Mouse (Mus musculus): Measurements from ENCODE around the gene Tigar. TPM values are rescaled to one million over a fixed set of nuclear protein-coding genes. Genes with fewer than 3 reads are reported as not detected.

Gene Tigar
- polyA plus RNA-seq, 1 experiment from 2014 or later = 8.3 TPM

DNA sequence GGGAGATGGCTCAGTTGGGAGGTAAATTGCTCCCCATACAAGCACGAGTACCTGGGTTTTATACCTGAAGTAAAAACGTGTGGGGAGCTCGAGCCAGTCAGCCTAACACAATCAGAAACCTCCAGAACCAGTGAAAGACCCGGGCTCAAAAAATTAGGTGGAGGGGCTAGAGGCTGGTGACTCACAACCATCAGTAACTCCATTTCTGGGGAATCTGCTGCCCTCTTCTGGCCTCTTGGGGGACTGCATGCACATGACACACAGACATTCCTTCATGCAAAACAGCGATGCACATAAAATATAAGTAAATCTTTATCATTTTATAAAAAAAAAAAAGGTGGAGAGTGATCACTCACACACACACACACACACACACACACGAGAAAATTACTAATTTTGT lies 4.2 kb downstream of the Tigar start:
- peaks cover 12% of the 10 kb centered on the region; the same call in 1 of the 2 replicates for H3K36me3 ChIP-seq
- H3K9ac ChIP-seq = no peak overlapping the region
- no peak overlapping the region for H3K4me3 ChIP-seq
- no peaks in the 10 kb centered on the region for H3K9me3 ChIP-seq
- no peak for ATAC-seq (ENCODE audit: low FRiP score, low read depth)
- H3K4me2 ChIP-seq (replicated peaks) = no peak overlapping the region
- 69% methylated on average over 6 of the region's 6 CpGs for WGBS
- no peak overlapping the region for H3K27ac ChIP-seq
- H3K27me3 ChIP-seq (replicated peaks) = no peaks in the 10 kb centered on the region
- peaks cover 8% of the 10 kb centered on the region; the same call in 1 of the 2 replicates for H3K4me1 ChIP-seq

DNA sequence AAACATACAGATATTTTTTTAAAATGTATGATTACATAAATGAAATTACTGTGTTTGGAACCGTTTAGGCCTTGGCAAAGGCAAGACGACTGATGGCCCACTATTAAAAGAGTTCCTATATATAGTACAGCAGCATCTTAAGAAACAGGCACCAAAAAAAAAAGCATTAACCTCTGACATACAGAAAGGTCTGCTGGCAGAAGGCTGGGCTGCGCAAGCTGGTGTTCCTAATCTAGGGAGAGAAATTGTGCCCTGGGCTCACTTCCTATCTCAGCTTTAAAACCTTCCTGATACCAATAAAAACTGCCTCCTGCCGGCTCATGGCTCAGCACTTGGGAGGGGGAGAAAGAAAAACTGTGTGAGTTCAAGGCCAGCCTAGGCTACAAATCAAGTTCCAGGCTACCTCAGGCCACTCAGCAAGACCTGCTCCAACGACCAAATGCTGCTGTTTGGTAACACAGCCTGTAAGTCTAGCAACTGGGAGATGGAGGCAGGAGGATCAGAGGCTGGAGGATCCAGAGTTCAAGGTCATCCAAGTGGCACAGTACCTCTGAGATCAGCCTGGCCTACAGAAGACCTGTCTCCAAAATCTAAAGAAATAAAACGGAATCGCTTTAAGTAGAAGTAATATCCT lies 4.8 kb downstream of the Tigar start:
- Histone ChIP-seq H3K27ac (no peak overlapping the region), H3K4me2 (replicated peaks) (no peak overlapping the region), H3K4me1 (peaks cover 8% of the 10 kb centered on the region; the same call in 1 of the 2 replicates), H3K9me3 (no peaks in the 10 kb centered on the region), H3K4me3 (no peak overlapping the region), H3K36me3 (peaks cover 12% of the 10 kb centered on the region; the same call in 1 of the 2 replicates), H3K9ac (no peak overlapping the region), H3K27me3 (replicated peaks) (no peaks in the 10 kb centered on the region)
- ATAC-seq (ENCODE audit: low FRiP score, low read depth) = no peak
- 90% methylated on average over 7 of the region's 7 CpGs for WGBS

DNA sequence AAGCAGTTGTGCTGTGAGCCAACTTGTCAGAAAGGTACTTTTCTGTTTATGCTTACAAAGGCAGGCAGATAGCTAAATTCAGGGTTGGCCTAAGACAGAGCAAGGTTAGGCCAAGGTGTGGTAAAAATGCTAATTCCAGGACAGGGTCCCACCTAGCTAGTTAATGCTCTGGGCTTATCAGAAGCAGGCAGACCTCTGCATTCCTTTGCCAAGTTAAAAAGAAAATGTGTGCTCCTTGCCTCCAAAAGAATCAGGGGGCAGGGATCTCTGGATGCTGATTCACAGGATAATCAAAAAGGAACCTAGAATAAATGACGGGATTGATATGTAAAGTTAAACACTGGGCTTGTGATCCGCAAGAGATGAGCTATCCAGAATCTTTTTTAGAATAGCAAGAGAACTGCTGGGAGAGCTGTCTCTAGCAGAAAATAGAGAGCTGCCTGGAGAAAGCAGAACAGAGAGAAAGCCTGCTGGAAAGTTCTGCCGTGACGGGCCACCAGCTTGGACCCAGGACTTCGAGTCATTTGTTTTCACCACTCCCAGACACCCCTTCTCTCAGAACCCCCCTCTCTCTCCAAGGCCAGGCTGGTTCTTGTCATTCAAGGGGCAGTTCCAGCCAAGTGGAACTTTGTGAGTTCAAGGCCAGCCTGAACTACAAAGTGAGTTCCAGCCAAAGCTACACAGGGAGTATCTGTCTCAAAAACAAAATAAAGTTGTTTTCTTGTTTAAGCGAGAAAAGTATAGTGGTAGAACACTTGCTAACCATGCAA lies 5.7 kb downstream of the Tigar start:
- Histone ChIP-seq H3K4me2 (replicated peaks) (no peak overlapping the region), H3K4me1 (peaks cover 6% of the 10 kb centered on the region; the same call in 1 of the 2 replicates), H3K9me3 (no peaks in the 10 kb centered on the region), H3K27ac (no peak overlapping the region), H3K4me3 (no peak overlapping the region), H3K27me3 (replicated peaks) (no peaks in the 10 kb centered on the region), H3K36me3 (peaks cover 12% of the 10 kb centered on the region; the same call in 1 of the 2 replicates), H3K9ac (no peak overlapping the region)
- no peak for ATAC-seq (ENCODE audit: low FRiP score, low read depth)
- WGBS = 93% methylated on average over 6 of the region's 6 CpGs

DNA sequence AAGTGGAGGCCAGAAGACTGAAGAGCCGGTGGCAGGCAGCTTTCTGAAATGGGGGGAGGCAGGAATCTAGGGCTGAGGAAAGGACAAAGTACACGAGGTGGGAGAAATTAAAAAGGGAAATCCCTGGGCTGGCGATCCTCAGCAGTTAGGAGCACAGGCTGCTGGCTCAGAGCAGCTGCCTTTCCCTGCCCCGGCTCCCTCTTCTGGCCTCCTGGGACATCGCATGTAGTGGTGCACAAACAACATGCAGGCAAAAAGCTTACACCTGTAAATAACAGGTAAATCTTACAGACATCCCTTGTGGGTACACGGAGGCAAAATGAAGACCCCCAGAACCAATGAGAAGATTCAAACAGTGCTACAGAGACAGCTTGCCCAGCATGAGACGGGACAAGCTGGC lies 14.8 kb downstream of the Tigar start:
- H3K4me3 ChIP-seq = no peak overlapping the region
- H3K9me3 ChIP-seq = no peaks in the 10 kb centered on the region
- no peak overlapping the region for H3K4me2 ChIP-seq (replicated peaks)
- ATAC-seq (ENCODE audit: low FRiP score, low read depth) = no peak
- H3K36me3 ChIP-seq = peaks cover 26% of the 10 kb centered on the region
- no peak overlapping the region for H3K9ac ChIP-seq
- 68% methylated on average over 7 of the region's 7 CpGs for WGBS
- H3K27ac ChIP-seq = no peak overlapping the region
- no peaks in the 10 kb centered on the region for H3K27me3 ChIP-seq (replicated peaks)
- H3K4me1 ChIP-seq = no peaks in the 10 kb centered on the region

DNA sequence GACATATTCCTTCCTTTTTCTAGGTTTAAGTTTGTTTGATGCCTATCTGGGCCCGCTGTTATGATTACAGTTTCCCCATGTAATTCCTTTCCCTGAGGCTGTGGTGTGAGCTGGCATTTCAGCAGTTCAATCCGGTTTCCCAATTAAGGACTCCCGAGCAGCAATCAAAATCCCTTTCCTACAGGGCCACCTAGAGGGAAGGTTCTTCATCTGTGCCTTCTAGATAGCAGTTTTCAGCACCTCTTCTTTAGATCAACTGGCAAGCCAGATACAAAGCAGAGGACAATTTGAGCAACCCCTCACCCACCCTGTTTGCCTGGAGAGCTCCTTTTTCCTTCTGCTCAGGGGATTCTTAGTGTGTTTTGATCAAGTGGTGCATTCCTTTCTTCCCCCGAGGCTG lies 22.6 kb downstream of the Tigar start:
- ATAC-seq (ENCODE audit: low FRiP score, low read depth) = no peak
- no peak overlapping the region for H3K9ac ChIP-seq
- H3K4me3 ChIP-seq = no peak overlapping the region
- H3K36me3 ChIP-seq = peaks cover 44% of the 10 kb centered on the region
- H3K4me2 ChIP-seq (replicated peaks) = no peak overlapping the region
- H3K27ac ChIP-seq = no peak overlapping the region
- peaks cover 1% of the 10 kb centered on the region; the same call in 1 of the 2 replicates for H3K27me3 ChIP-seq (replicated peaks)
- WGBS = 81% methylated on average over 4 of the region's 4 CpGs
- no peaks in the 10 kb centered on the region for H3K9me3 ChIP-seq
- H3K4me1 ChIP-seq = no peaks in the 10 kb centered on the region

DNA sequence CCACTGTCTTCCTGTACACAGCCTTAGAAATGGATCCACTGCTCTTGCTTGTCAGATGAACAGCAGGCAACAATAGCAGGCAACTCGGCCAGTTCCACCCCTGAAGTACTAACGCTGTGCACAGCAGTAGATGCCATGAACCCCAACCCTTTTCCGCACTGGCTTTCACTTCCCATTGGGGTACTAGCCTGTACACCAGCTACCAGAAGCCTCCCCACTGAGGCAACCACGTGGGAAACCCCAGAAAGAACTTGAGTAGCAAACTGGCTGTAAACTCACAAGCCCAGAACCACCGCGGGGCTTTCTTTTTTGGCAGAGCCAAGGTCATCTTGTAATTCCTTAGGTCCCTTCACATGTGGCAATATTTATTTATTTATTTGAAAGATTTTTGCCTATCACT lies 27.5 kb downstream of the Tigar start:
- 0 out of 2 replicates have a peak, but pooled peaks cover 4% of the 10 kb centered on the region for H3K4me1 ChIP-seq
- H3K9me3 ChIP-seq = no peaks in the 10 kb centered on the region
- ATAC-seq (ENCODE audit: low FRiP score, low read depth) = no peak
- no peak overlapping the region for H3K27ac ChIP-seq
- WGBS = 78% methylated on average over 6 of the region's 6 CpGs
- H3K27me3 ChIP-seq (replicated peaks) = peaks cover 11% of the 10 kb centered on the region; the same call in 1 of the 2 replicates
- 0 out of 2 replicates have a peak, but pooled peaks cover 4% of the 10 kb centered on the region for H3K36me3 ChIP-seq
- no peak overlapping the region for H3K4me2 ChIP-seq (replicated peaks)
- no peak overlapping the region for H3K4me3 ChIP-seq
- H3K9ac ChIP-seq = no peak overlapping the region

DNA sequence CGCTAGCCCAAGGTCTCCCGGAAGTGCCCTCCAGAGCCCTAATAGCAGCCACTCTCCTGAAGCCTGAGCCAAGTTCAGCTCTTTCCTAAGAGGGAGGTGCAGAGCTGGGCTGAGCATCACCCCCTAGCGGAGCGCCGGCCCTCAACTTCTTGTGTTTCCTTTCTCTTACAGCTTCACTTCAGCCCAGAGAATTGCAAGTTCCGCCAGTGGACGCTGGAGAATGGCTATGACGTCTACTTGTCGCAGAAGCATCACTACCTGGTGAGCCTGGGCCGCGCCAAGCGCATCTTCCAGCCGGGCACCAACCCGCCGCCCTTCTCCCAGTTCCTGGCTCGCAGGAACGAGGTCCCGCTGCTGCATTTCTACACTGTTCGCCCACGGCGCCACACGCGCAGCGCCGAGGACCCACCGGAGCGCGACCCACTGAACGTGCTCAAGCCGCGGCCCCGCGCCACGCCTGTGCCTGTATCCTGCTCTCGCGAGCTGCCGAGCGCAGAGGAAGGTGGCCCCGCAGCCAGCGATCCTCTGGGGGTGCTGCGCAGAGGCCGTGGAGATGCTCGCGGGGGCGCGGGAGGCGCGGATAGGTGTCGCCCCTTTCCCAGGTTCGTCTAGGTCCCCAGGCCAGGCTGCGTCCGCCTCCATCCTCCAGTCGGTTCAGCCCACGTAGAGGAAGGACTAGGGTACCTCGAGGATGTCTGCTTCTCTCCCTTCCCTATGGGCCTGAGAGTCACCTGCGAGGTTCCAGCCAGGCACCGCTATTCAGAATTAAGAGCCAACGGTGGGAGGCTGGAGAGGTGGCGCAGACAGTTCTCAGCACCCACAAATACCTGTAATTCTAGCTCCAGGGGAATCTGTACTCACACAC lies 29.3 kb downstream of the Tigar start:
- Histone ChIP-seq H3K4me1 (0 out of 2 replicates have a peak, but pooled peaks cover 4% of the 10 kb centered on the region), H3K27me3 (replicated peaks) (peaks cover 11% of the 10 kb centered on the region; the same call in 1 of the 2 replicates), H3K9me3 (no peaks in the 10 kb centered on the region), H3K27ac (peak overlapping the region; percentile 7; the same call in 1 of the 2 replicates), H3K4me3 (peak overlapping the region; percentile 58), H3K36me3 (no peaks in the 10 kb centered on the region), H3K9ac (peak overlapping the region; percentile 69), H3K4me2 (replicated peaks) (peak overlapping the region; percentile 98)
- under 1% methylated on average over 59 of the region's 59 CpGs for WGBS
- peak; percentile 92 for ATAC-seq (ENCODE audit: low FRiP score, low read depth)

DNA sequence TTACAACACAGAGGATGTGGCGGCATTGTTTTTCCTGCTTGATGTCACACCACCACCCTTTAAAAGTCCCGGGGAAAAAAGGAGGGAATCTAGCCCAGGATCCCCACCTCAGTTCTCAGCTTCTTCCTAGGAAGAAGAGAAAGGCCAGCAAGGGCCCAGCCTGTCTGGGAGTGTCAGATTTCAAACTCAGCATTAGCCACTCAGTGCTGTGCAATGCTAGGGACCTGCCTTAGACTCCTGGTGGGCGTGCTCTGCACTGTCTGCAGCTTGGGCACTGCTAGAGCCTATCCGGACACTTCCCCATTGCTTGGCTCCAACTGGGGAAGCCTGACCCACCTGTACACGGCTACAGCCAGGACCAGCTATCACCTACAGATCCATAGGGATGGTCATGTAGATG lies 36.5 kb downstream of the Tigar start, which contains the start of gene Fgf23:
Gene Fgf23 (plus strand): TSS at position 86 of the 400 bp plus-strand sequence.
- no peaks in the 10 kb centered on the region for H3K4me1 ChIP-seq
- ATAC-seq (ENCODE audit: low FRiP score, low read depth) = no peak
- 11% methylated on average over 5 of the region's 5 CpGs for WGBS

DNA sequence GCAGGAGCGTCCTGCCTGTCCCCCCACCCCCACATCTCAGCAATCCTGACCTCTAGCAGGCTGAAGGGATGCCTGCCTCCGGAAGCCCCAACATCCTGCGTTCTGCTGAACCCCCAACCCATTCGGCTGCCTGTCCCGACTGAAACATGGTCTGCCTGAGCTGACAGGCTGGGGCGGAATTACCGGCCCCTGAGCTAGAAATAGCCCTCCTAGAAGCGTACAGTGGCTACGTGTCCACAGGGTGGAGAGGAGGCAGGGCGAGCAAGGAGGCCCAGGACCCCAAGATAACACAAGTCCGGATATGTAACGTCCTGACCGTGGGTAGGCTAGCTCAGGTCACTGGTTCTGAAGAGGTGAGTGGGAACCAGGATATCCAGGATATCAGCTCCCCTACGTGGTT lies 44.5 kb downstream of the Tigar start:
- 0 out of 2 replicates have a peak, but pooled peaks cover 9% of the 10 kb centered on the region for H3K27me3 ChIP-seq (replicated peaks)
- no peak overlapping the region for H3K4me3 ChIP-seq
- no peak overlapping the region for H3K9ac ChIP-seq
- peak overlapping the region; percentile 41 for H3K4me2 ChIP-seq (replicated peaks)
- no peak for ATAC-seq (ENCODE audit: low FRiP score, low read depth)
- H3K9me3 ChIP-seq = no peaks in the 10 kb centered on the region
- H3K4me1 ChIP-seq = peaks cover 4% of the 10 kb centered on the region; the same call in 1 of the 2 replicates
- no peak overlapping the region for H3K27ac ChIP-seq
- H3K36me3 ChIP-seq = no peaks in the 10 kb centered on the region
- WGBS = 9% methylated on average over 14 of the region's 14 CpGs

More for the DNA sequence above, 36.5 kb downstream of the Tigar start, which contains the start of gene Fgf23:
- no peak within 1 kb of the TSS for H3K4me3 ChIP-seq
- no peaks in the 10 kb centered on the region for H3K36me3 ChIP-seq
- no peaks in the 10 kb centered on the region for H3K9me3 ChIP-seq
- no peaks in the 10 kb centered on the region for H3K27me3 ChIP-seq (replicated peaks)
- no peak within 1 kb of the TSS for H3K9ac ChIP-seq
- no peak within 1 kb of the TSS for H3K4me2 ChIP-seq (replicated peaks)
- H3K27ac ChIP-seq = no peak within 1 kb of the TSS

DNA sequence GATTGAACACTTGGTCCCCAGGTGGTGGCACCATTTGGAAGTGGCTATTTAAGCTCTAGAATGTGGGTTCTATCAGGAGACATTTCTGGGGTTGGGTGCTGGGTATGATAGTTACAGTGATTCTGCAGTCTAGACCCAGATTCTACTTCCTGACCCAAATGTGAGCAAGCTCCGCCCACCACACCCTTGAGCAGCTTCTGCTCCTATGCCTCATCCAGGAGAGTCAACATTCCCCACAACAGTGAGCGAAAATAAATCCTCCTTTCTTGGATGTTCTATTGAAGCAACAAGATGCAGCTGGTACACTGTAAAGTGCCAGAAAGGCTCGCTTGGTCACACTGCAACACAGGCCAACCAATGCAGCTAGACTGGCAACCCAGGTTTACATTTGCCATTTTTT lies 45.4 kb downstream of the Tigar start:
- ATAC-seq (ENCODE audit: low FRiP score, low read depth) = no peak

DNA sequence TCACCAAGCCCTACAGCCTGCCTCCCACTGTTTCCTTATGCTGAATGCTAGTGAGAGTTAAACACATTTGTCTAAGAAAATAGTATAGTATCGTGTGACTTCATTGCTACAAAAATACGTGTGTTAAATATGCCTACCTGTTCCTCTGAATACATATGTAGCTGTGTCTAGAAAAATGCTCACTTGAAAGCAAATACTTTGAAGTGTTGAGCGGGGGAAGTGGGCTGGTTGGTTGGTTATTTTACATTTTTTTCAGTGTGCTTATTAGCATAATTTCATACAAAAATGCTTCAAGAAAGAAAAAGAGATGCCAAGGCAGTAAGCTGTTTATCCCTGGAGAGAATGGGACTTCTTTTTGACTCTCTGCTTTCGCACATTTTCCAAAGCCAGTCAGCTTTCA lies 49.4 kb downstream of the Tigar start:
- H3K36me3 ChIP-seq = no peaks in the 10 kb centered on the region
- no peaks in the 10 kb centered on the region for H3K9me3 ChIP-seq
- H3K4me2 ChIP-seq (replicated peaks) = no peak overlapping the region
- H3K4me3 ChIP-seq = no peak overlapping the region
- H3K9ac ChIP-seq = no peak overlapping the region
- no peak overlapping the region for H3K27ac ChIP-seq
- 0 out of 2 replicates have a peak, but pooled peaks cover 5% of the 10 kb centered on the region for H3K27me3 ChIP-seq (replicated peaks)
- H3K4me1 ChIP-seq = peaks cover 4% of the 10 kb centered on the region; the same call in 1 of the 2 replicates
- WGBS = 83% methylated on average over 4 of the region's 4 CpGs
- no peak for ATAC-seq (ENCODE audit: low FRiP score, low read depth)

More for the DNA sequence above, 45.4 kb downstream of the Tigar start:
- 87% methylated on average over 3 of the region's 3 CpGs for WGBS
- no peak overlapping the region for H3K9ac ChIP-seq
- H3K4me2 ChIP-seq (replicated peaks) = no peak overlapping the region
- H3K4me1 ChIP-seq = peaks cover 4% of the 10 kb centered on the region; the same call in 1 of the 2 replicates
- H3K9me3 ChIP-seq = no peaks in the 10 kb centered on the region
- no peak overlapping the region for H3K27ac ChIP-seq
- no peaks in the 10 kb centered on the region for H3K36me3 ChIP-seq
- H3K27me3 ChIP-seq (replicated peaks) = 0 out of 2 replicates have a peak, but pooled peaks cover 9% of the 10 kb centered on the region
- no peak overlapping the region for H3K4me3 ChIP-seq

Data from neural tube, embryonic 12.5 days (tissue).